Mouse (Mus musculus) cerebellum, postnatal 4 days (tissue): Measurements from ENCODE around the gene Cdk11b.
"Not testable (repeated sequence)": the region's sequence is repeated elsewhere in the genome, so short reads cannot be mapped to it uniquely, and the experiment has no call there.

Source experiments
- DNase-seq, 2 experiments: peaks; one replicate each; pipeline ENCODE4 v3.0.0; 2022; ENCODE audit warnings: low spot score in 2 of 2, mixed read lengths in 1 of 2

The Cdk11b gene

GRCm38 (mm10) chr4:155668689-155669597 lies 44.3 kb downstream of the Cdk11b start, which contains the start of gene Mib2:
Gene Mib2, minus strand, starts transcription at chr4:155669198.
- peak; percentile 95 to 96 for DNase-seq

DNA sequence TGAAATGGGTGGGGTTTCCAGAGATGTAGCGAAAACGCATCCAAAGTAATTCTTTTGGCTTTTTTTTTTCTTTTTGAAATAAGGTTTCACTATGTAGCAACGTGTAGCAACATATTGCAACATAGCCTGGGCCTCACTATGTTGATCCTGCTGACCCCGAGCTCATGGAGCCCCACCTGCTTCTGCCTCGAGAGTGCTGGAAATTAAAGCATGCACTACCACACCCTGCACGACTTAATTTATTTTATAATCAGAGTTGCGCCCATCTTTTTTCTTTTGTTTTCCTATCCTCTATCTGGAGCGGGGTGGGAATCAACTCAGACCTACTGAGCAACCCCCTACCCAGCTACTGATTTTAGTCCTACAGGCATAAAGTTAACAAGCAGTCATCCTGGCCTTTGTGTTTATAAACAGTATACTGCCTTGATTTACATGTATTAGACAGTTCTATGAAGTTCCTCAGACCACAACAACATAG lies 45.0 kb downstream of the Cdk11b start:
- DNase-seq, result no peak

- DNase-seq, result not testable (repeated sequence)
Observed at GRCm38 (mm10) chr4:155670236-155670635, 45.6 kb downstream of the Cdk11b start.

- no peak for DNase-seq
Observed at GRCm38 (mm10) chr4:155672082-155672481, 47.4 kb downstream of the Cdk11b start.

DNA sequence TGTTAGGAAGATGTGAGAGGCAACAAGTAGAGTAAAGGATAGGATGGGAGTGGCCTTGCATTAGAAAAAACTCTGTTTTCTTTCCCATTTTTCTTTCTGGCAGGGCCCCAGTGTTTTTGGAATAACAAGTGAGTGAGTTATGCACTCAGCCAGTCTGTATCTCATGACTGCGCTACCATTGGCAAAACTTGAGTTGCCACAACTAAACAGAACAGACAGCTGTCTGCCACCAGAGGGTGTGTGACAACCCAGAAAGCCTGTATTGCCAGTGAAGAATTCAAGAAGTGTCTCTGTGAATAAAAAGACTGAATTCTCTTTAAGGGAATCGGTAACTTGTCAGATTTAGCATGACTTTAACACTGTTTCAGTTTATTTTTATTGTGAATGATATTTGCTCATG lies 51.3 kb downstream of the Cdk11b start:
- no peak for DNase-seq

- DNase-seq, result not testable (repeated sequence)
Observed at GRCm38 (mm10) chr4:155683670-155684277, 59.1 kb downstream of the Cdk11b start.

- DNase-seq, result not testable (repeated sequence)
Observed at GRCm38 (mm10) chr4:155687764-155688163, 63.1 kb downstream of the Cdk11b start.

GRCm38 (mm10) chr4:155690571-155691375 lies 66.1 kb downstream of the Cdk11b start:
- DNase-seq, result peak in 1 of 2 experiments; percentile 63

DNA sequence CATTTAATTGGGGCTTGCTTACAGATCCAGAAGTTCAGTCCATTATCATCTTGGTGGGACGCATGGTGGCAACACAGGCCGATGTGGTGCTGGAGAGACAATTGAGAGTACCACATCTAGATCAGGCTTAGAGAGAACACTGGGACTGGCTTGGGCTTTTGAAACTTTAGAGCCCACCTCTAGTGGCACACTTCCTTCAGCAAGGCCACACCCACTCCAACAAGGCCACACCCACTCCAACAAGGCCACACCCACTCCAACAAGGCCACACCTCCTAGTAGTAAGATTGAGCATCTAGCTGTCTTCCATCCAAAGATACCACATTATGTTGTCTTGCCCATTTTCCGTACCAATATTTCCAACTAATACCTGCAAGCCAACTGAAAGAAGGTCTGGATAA lies 67.8 kb downstream of the Cdk11b start:
- DNase-seq, result no peak

DNA sequence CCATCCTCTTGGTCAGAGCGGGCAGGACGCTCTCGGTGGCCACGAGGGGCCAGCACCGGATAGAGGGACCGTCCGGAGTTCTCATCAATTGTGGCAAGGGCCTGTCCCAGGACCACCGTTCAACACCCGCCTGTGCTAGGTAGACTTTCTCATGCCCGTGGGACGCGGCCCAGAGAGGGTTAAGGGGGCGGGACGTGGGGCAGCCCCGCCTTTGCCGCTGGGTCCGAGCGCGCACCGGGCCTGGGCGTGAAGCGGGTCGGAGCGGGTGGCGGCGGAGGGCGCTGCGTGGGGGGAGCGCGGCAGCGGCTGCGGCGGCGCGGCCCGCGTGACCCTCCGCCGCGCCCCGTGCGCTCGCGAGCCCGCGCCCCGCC lies 69.4 kb downstream of the Cdk11b start, which contains the start of gene Fndc10:
Fndc10 (plus strand) TSS at position 232 of the 371 bp plus-strand sequence.
- DNase-seq, result peak in 1 of 2 experiments; percentile 52

DNA sequence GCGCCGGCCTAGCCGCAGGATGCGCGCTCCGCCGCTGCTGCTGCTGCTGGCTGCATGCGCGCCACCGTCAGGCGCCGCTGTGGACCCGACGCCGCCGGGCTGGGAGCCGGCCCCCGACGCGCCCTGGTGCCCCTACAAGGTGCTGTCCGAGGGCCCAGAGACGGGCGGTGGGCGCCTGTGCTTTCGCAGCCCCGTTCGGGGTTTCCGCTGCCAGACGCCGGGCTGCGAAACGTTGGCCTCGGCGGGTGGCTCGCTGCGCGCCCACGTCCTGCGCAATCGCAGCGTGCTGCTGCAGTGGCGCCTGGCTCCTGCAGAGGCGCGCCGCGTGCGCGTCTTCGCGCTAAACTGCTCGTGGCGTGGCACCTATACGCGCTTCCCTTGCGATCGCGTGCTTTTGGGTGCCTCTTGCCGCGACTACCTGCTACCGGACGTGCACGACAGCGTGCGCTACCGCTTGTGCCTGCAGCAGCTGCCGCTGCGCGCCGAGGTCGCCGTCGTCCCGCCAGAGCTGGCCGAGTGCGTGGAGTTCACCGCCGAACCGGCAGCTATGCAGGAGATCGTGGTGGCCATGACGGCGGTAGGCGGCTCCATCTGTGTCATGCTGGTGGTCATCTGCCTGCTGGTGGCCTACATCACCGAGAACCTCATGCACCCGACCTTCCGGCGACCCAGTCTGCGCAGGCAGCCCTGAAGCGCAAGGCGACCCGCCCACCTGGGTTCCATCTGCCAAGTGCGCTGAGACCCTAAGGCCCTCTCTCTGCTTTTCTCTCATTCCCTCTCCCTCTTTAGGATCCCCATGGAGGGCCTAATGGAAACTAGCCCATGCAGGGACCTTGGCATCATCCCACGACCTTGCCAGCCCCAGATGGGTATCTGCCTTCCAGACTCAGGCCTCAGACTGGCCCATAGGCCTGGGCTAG lies 70.1 kb downstream of the Cdk11b start:
- peak; percentile 41 to 74 for DNase-seq

DNA sequence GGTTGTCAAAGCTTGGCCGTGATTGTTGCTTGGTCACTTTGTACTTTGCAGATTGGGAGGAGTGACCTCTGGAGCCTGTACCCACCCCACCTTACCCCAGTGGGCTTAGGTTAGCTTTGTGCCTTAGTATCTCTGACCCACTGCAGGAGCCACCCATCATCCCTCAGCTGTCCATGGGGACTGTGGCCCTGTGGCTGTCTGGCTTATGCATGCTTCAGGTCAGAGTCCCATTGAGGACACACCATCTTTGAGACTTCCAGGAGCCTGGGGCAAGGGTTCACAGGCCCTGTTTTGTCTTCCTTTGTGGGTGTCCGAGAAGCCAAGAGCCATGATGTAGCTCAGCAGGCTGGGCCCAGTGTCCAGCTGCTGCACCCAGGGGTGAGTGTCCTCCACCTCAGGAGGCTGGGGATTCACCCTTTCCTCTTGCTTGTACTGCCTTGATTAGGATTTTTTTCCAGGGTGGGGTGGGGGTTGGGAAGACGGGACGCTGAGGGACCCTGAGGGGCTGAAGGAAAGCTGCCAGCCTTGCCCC lies 70.9 kb downstream of the Cdk11b start:
- DNase-seq, result no peak

DNA sequence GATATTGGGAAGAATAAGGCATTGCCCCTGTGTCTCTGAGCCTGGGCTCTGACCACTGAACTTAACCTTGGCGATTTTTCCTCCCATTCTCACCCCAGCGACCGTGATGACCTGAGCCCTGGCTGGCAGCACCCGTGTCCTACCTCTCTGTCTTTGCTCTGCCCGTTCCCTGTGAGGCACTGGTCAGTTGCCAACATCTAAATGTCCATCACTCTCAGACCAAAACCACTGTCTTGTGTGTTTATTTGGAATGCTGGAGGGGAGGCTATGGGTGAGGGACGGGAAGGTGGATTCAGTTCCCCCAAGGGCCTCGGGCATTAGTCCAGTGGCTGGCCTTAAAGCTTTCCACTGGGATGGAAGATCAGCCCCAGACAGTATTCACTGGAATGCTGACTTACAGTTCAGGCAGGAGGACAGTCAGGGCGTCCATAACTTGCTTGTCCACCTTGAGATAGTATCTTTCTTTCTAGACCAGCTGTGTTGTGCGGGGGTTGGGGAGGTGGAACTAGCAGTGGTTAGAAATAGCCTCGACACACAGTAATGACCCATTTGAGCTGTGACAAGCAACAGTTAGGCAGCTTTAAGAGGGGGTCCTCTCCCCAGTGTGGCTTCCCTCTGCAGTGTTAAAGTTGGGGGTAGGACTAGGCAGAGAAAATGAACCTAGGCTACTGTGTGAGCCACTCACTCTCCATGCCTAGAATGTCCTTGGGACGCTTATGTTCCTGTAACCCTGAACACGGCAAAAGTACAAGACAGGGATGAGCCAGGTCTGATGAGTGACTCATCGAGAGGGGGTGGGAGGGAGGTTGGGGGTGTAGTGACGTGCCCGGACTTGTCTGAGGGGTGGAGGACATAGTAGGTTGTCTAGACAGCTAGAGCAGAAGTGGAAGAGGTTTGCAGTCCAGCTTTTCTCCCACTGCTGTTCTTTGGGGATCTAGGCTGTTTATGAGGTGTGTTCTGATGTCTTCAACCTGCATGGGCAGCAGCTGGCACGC lies 71.9 kb downstream of the Cdk11b start:
- peak in 1 of 2 experiments; percentile 6 for DNase-seq
